Mouse (Mus musculus): ENCODE data around the gene Rock2. TPM values are rescaled to one million over a fixed set of nuclear protein-coding genes. Genes with fewer than 3 reads are reported as not detected.
A peak's percentile ranks its signal among the peaks of the same experiment; 100 is the strongest.

The Rock2 gene
- 100 to 1,000 TPM; 129 to 140 TPM for total RNA-seq (2021)
- long read RNA-seq, partial matches to known transcripts = 11 of 21 reads
- long read RNA-seq, other reads (novel, unspliced or antisense) = 10 of 21 reads

DNA sequence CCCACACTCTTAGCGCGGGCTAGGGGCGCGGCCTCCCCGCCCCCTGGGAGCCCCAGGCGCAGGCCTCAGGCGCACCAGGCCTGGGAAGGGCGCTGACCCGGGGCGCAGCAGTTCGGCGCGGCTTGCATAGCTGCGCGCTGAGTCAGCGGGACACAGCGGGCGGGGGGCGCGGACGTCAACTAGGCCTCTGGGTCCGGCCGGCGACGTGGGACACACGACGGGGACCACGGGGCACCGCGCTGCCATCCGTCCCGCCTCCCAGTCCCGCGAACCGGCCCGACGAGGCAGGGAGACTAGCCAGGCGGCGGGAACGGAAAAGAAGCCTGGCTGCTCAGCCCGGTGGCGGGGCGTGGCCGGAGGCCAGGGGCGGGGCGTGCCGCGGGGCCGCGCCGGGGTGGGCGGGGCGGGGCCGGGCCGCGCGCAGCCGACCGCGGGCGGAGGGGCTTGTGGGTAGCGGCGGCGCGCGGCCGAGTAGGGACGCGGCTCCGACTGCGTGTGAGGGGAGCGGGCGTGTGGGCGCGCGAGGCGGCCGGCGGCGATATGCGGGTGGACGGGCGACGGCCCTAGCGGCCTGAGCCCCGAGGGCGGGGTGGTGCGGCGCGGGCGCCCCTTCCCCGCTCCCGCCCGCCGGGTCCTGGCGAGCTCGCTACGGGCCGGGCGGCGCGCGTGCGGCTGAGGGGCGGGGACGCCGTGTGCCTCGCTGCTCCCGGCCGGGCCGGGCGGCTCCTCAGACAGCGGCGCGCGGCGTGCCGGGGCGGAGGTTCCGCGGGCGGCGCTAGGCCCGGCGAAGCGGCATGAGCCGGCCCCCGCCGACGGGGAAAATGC is at the start of gene Rock2:
Gene Rock2, plus strand, starts transcription at position 500 of the 825 bp plus-strand sequence.
- DNase-seq (ENCODE audit: low spot score in 2 of 2) = peak; percentile 64 to 85

DNA sequence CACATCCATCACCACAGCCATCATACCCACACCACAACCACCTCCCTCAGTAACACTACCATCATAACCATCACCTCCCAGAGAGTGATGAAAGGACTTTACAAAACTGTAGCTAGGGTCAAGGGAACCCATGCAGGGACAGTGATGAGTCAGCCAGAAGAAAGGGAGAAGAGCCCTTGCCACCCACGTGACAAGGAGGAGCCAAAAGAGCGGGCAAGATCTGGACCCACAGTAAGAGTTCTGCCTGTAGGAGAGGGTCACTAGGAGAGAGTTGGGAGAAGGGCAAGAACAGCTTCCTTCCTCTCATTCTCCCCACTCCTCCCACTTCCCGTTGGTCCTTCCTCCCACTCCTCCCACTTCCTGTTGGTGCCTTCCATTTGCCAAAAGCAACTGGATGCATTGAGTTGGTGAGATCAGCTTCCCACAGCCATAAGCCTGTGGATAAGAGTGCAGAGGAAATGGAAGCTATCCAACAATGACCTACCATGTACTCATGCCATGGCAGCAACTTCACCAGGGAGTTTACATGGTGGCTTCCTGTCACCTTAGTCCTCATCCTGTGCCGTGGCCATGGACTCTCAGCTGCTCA is 47.4 kb upstream of the Rock2 start:
- no peak for DNase-seq (ENCODE audit: low spot score in 2 of 2)

DNA sequence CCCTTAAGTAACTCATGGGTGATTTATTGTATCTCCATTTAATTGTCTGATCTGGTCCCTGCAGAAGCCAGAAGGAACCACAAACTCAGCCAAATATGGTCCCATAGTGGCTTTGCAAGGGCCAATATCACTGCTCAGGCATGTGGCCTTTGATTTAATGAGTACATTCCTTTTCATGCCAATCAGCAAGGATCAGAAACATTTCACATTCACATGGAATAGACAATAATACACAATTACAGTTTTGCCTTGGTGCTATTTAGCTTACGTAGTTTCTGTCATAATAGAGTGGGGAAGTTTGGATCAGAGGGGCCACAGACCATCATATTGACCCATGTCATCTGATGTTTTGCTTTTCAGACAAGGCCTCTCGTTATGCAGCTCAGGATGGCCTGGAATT is 46.2 kb upstream of the Rock2 start:
- no peak for DNase-seq (ENCODE audit: low spot score in 2 of 2)

DNA sequence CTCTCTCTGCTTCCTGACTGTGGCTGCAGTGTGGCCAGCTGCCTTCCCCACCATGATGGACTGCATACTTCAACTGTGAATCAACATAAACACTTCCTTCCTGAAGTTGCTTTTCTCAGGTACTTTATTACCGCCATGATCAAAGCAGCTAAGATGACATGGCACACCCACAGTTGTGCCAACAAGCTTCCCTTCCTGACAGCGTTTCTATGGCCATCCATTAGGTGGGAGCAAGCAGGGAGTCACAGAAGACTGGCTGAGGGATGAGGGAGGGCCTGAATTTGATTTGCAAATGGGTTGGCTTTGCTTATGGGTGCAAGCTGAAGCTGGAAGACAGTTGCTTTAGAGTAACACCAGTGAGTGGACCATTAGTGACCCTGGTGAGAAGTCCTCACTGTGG is 44.9 kb upstream of the Rock2 start:
- DNase-seq (ENCODE audit: low spot score in 2 of 2) = no peak

DNA sequence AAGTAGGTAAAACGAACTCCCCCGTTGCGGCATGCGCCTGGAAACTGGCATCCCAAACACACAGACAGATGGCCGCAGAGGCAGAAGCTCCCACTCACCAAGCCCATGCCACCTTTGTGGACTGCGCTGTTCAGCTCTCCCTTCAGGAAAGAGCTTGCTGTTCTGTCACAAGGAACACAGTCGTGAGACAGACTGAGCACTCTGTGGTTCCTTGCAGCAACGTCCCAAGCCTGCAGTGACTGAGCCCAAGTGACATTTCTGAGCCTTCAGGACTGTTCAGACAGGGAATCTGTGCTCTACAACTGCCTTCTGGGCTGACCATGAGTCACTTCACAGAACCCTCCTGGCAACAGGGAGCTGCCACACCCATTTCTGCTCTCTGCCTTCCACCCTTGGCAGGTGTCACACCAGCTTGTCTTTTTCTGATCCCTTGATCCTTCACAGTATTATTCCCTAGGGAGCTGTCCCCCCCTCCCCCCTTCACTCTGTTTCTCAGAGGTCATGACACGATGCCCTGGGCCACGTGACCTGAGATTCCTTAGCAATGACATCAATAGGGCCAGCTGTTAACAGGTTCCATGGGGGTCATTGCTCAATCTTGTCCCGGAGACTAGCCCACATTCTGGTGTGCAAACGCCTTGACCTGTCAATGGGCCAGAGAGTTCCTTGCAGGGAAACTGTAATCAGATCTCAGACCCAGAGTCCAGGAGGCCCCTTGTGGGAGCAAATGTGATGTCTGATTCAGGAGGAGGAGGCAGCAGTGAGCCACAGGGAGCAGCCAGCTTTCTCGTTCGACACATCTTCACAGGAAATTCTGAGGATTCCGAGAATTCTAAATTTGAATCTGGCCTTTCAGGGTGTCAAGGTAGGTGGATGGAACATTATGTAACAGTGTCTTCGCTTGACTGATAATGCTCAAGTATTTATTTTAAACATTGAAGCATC is 44.0 kb upstream of the Rock2 start:
- peak; percentile 75 to 86 for DNase-seq (ENCODE audit: low spot score in 2 of 2)

DNA sequence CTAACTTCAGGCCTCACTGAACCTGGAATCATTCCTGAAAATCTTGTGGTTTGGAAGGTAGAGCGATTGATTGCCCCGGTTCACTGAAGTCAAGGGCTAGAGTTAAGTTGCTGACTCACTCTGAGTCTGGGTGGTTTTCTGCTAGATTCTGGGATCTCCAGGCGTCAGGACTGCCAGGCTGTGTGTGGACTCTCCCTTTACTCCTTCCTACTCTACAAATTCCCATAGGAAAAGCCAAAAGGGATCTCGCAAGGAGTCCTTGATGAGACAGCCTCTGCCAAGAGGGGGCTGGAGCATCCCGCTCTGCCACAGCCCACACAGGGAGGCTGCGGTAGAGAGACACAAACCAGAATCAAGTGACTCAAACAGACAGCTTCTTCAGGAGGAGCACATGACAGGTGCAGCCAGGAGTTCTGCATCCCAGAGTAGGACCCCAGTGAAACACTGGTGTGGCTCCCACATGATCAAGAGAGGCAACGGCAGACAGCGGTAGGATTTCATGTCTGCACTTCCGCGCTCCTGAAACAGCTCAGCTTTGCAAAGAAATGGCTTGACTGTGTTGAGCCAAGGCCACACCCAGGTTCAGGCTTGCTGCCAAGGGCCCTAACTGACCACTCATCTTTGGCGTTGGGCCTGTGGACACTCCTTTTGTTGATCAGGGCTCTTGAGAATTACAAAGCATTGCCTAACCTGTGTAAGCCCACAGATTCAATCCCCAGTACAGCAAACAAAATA is 41.1 kb upstream of the Rock2 start:
- DNase-seq (ENCODE audit: low spot score in 2 of 2) = peak in 1 of 2 experiments; percentile 38

DNA sequence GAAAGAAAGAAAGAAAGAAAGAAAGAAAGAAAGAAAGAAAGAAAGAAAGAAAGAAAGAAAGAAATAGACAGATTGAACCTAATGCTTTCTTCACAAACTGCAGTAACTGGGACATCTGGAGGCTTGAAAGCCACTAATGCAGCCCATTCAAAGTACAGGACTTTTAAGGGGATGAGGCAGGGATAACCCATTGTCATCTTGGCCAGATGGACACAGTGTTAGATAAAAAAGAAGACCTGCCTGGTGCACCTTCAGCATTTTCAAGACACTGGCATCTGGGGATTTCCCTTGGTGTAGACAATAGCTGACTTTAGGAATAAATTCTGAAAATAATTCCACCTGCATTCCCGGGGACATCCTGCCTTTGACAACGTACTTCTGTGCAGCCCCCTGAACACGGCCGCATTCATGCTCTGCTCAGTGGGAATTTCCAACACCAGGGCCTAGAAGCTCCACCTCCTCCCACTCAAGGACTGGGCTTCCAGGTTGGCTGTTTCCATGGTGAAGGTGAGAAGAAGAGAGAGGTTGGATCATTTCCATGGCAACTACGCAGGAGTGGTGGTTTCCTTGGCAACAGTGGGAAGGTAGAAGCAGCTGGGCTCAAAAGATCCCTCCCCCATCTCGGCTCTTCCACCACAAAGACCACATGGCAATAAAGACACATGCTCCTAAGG is 38.9 kb upstream of the Rock2 start:
- DNase-seq (ENCODE audit: low spot score in 2 of 2) = peak; percentile 80 to 88

DNA sequence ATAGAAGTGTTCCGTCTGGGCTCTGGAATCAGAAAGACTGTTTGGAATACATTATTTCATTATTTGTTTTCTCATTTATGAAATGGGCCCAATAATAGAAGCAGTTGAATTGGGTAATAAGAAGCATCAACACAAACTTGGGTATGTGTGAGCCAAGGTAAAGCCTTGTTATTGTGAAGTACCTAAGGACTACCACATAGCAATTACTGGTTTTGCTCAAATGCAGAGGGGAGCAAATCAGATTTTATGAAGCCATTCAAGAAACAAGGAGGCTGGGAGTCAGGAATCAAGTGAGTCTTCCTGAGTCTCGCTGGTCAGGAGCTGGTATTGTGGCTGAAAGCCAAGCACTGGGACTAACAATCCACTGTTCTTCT is 38.4 kb upstream of the Rock2 start:
- no peak for DNase-seq (ENCODE audit: low spot score in 2 of 2)

DNA sequence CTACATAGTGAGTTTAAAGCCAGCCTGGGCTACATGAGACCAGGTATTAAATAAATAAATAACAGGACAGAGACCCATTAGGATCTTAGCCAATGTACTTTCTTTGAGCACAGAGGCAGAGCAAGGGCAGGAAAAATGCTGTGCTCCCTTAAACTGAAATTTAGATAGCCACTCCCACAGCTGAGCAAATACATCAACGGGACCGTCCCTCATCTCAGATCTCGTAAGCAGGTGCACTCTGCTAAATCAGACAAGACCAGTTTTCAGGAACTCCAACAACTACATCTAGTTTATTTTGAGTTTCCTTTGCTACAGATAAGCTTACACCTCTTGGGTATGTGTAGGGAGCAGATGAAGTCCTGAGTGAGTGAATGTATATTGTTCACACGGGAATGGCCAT is 36.6 kb upstream of the Rock2 start:
- DNase-seq (ENCODE audit: low spot score in 2 of 2) = no peak

DNA sequence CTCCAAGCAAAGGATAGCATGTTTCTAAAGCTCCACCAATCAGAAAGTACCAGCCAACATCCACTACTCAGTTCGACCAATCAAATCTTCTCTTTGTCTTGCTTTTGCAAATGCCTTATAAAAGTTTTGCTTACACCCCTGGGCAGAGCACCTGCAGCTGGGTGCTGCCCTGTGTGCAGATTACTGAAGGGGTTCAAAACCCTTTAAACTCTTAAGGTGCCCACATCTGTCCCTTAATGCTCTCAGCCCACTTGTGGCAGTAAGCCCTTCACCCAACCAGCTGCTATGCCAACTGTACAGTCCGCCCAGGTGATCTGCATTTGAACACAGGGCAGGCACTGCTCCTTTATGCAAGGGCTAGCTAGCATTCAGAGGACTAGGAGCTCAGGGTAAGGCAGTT is 34.9 kb upstream of the Rock2 start:
- DNase-seq (ENCODE audit: low spot score in 2 of 2) = no peak

DNA sequence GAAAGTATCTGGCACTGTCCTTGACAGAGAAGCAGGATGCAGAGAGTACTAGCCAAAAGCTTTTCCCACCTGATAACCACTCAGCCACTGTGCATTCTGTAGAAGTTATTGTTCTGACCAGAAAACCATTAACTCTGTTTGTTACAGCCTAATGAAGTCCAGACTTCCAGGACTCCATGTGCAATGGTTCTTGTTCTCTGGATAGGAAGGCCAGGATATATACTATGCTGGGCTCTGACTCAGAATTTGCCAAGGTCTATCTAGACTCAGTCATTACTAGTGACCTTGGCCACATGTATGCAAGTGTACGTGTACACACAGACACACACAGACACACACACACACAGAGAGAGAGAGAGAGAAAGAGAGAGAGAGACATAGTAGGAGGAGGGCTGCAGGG is 34.2 kb upstream of the Rock2 start:
- no peak for DNase-seq (ENCODE audit: low spot score in 2 of 2)

DNA sequence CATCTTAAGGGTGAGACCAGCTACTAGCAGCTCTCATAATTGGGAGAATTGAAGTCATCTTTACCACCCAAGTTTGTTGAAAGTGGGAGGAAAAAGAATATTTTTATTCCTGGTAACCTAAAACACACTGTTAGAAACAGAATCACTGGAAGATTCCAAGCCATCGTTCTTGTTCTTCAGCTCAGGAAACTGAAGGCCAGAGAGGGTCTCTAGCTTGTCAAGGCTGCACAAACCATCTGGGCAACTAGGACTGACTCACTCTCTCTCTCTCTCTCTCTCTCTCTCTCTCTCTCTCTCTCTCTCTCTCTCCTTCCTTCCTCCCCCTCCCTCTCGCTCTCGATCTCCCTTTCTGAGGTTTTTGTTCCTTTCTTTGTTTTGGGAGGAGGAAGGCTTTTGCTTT is 33.7 kb upstream of the Rock2 start:
- no peak for DNase-seq (ENCODE audit: low spot score in 2 of 2)

DNA sequence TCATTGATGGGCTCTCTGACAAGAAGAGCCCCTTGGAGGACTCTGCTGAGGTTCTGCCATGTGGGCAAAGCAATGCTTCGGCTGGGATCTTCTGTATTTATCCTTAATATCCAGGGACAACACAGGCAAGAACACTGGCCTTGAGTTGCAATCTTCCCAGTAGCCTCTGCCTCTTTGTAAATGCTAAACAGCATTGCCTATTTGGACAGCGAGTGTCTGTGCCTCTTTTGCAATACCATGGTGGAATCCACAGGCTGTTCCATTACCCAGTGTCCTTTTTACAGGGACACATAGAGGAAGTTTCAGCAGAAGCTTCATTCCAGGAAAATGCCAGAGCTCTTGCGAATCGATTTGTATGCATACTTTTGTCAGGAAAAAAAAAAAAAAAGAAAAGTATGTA is 30.2 kb upstream of the Rock2 start:
- no peak for DNase-seq (ENCODE audit: low spot score in 2 of 2)

DNA sequence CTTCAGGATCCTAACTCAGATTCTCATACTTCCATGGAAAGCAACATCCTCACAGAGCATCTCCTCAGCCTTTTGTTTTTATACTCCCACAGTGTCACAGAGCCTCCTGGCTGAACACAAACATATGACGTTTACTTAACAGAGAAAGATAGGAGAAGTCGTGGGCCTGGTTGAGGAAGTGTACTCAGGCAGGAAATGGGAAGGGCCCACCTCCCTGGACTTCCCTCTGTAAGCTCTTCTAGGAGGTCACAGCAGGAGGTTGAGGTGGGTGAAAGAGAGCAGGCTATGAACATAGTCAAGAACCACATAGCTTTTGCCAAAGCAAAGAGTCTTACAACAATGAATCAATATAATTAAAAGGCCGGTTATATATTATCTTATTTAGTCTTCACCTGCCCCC is 28.8 kb upstream of the Rock2 start:
- DNase-seq (ENCODE audit: low spot score in 2 of 2) = no peak

DNA sequence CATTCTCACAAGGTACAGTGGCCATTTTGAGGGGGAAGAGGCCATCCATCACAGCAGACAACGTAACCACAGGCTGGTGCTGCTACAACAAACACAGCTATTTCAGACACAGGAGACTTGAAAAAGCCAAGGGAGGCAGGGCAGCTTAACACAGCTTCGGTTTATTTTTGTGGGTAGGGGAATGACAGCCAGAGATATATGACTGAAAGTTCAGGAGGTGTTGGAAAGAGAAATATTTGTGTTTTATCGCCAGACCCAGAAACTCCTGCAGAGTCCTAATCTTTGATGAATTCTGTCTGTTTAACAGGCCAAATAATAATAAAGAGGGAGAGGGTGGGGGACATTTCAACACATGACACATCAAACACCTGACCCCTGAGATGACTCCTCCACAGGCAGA is 28.2 kb upstream of the Rock2 start:
- no peak for DNase-seq (ENCODE audit: low spot score in 2 of 2)

DNA sequence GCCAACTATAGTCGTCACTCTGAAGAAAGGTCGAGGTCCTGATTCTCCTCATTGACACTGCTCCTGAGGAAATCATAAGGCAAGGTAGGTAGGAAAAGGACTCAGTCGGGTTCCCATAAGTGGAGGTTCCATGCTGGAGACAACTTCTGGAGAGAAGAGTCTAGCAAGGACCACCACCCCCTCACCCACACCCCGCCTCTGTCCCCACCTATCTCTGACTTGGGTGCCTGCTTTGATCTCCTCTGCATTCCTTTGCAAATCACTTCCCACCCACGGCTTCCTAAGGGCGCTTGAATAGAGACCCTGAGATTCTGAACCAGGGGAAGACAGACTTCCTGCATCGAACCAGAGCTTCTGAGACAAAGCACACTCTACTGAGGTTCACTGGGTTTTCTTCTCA is 27.4 kb upstream of the Rock2 start:
- no peak for DNase-seq (ENCODE audit: low spot score in 2 of 2)

DNA sequence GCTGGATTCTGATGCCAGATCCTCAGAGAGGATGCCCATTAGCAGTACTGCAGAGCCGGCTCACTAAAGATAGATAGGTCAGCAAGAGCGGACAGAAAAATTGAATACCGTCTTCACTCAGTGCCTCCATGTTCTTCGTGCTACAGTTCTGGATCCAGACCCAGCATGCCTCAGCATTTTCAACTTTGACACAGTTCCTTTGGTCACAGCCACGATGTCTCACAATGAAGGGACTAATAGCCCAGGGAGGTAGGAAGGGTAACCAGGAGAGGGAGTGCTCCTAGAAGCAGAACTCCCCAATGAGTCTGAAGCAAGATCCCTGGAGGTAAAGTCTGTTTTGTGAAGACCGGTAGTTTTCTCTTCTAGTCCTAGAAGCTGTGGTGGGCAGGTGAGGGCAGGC is 26.1 kb upstream of the Rock2 start:
- no peak for DNase-seq (ENCODE audit: low spot score in 2 of 2)

DNA sequence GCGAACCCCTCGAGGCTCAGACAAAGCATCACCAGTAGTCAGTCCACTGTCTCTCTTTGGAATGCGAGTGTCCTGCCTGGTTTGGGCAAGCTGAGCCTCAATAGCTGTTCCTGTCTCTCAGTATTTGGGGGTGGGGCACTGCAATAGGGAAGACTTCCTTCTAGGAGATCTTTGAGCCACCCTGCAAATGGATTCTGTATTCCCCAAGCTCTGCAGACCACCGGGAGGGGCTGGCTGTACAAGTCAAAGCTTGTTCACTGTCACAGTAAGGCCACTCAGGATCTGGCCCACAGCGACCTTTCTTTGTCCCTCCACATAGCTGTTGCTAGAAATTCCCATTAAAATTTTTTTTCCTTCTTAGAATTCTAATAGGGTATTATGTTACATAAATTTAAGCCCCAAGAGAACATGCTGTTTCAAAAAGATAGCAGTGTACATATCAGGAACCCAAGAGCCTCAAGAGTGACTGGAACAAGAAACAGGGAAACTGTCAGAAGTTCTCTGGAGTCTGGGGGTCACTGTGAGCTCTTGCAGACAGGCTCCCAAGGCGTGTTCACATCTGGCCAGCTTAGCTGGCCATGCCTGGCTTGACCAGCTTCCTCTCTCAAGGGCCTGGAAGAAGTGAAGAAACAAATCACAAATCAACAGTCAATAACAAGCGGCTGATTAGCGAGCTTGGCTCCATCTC is 25.5 kb upstream of the Rock2 start:
- DNase-seq (ENCODE audit: low spot score in 2 of 2) = no peak

DNA sequence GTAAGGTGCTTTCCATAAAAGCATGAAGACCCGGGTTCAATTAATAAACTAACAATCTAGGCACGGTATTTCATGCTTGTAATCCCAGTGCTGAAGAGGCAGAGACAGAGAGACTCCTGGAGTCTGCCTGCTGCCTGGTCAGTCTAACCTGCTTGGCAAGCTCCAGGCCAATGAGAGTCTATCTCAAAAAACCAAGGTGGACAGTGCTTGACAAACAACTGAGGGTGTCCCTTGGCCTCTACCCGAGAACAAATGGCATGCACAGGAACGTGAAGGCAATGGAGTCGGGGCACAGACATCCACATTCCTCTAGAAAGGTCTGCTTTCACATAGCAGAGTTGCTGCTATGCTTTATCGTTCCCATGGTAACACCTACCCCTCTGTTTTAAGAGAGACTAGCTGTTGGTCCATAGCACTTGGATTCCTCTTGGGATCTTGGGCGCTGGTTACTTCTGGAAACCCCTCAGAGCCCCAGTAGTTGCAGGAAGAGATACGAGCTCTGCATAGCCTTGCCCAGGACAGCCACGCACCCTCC is 24.8 kb upstream of the Rock2 start:
- no peak for DNase-seq (ENCODE audit: low spot score in 2 of 2)

All from layer of hippocampus, adult 18-20 months (tissue).